Mouse (Mus musculus) limb, embryonic 14.5 days (tissue): Measurements from ENCODE around the gene Sergef. TPM values are rescaled to one million over a fixed set of nuclear protein-coding genes. Genes with fewer than 3 reads are reported as not detected.

Experiments
- ATAC-seq: fragments of 200-750 bp; cut with Nextera tagmentation; 2 replicates; pipeline ENCODE4 v1.8.0; 2017; ENCODE audit warnings: low read depth, moderate number of reproducible peaks, moderate TSS enrichment; ENCODE audit not compliant: low FRiP score
- DNase-seq: peaks from one replicate; pipeline ENCODE4 v3.0.0-alpha.2; 2015; ENCODE audit warnings: low spot score
- H3K27ac ChIP-seq: fragments of 300-500 bp; sonication (generic); replicated peaks from 2 replicates; pipeline ENCODE4 v1.5.1; 2014; ENCODE audit warnings: low read depth, mild to moderate bottlenecking, low read length, moderate library complexity, mixed read lengths
- H3K27me3 ChIP-seq: fragments of 300-500 bp; sonication (generic); 2 replicates; pipeline ENCODE4 v1.6.1; 2014; ENCODE audit warnings: low read length, mixed read lengths; ENCODE audit not compliant: control insufficient read depth, insufficient read depth
- H3K36me3 ChIP-seq: fragments of 300-500 bp; sonication (generic); 2 replicates; pipeline ENCODE4 v1.6.1; 2014; ENCODE audit warnings: mild to moderate bottlenecking, low read length, moderate library complexity, mixed read lengths; ENCODE audit not compliant: control insufficient read depth, insufficient read depth
- H3K4me1 ChIP-seq: fragments of 300-500 bp; sonication (generic); 2 replicates; pipeline ENCODE4 v1.6.1; 2014; ENCODE audit warnings: antibody characterized with exemption, low read length, mixed read lengths; ENCODE audit not compliant: control insufficient read depth, insufficient read depth
- H3K4me2 ChIP-seq: fragments of 300-500 bp; sonication (generic); replicated peaks from 2 replicates; pipeline ENCODE4 v1.6.1; 2014; ENCODE audit warnings: low read depth, mild to moderate bottlenecking, low read length, moderate library complexity; ENCODE audit not compliant: severe bottlenecking
- H3K4me3 ChIP-seq: fragments of 300-500 bp; sonication (generic); replicated peaks from 2 replicates; pipeline ENCODE4 v1.5.1; 2014; ENCODE audit warnings: low read length
- H3K9ac ChIP-seq: fragments of 300-500 bp; sonication (generic); 2 replicates; pipeline ENCODE4 v1.6.1; 2014; ENCODE audit warnings: mild to moderate bottlenecking, low read depth, low read length, moderate library complexity; ENCODE audit not compliant: severe bottlenecking
- H3K9me3 ChIP-seq: fragments of 300-500 bp; sonication (generic); 2 replicates; pipeline ENCODE4 v1.6.1; 2016; ENCODE audit warnings: low read length; ENCODE audit not compliant: control insufficient read depth
- POLR2A ChIP-seq: fragments of 200-500 bp; IDR thresholded peaks from 2 replicates; pipeline ENCODE4 v1.8.0; 2012; ENCODE audit warnings: inconsistent platforms, mild to moderate bottlenecking, moderate library complexity, borderline replicate concordance; ENCODE audit not compliant: insufficient read depth, insufficient read length; ENCODE audit errors: extremely low read depth
- WGBS: fragments of 180-500 bp; shearing (Covaris S2); extraction: QIAGEN DNeasy Blood & Tissue Kit; methylation state at CpG from one replicate; pipeline ENCODE4 v1.1.7; 2014; 5-methylcytosine and 5-hydroxymethylcytosine counted together
- polyA plus RNA-seq, 2 experiments: library from polyadenylated mRNA; depleted of rRNA in 1 of 2; stranded (reverse) in 1 of 2; unstranded in 1 of 2; fragments of >200 nt; fragmentation: Nextera tagmentation in 1 of 2; extraction: Ambion mirVana in 1 of 2; gene quantifications; 2 replicates each; pipeline versions ENCODE4 v1.2.1 to v1.2.3; 2012 to 2014

The Sergef gene
- polyA plus RNA-seq, 2 experiments = 12.2 to 12.8 TPM

- H3K27me3 ChIP-seq = no peaks in the 10 kb centered on the region
- no peak for TF ChIP-seq POLR2A
- no peak overlapping the region for H3K4me3 ChIP-seq
- no peak for ATAC-seq
- H3K4me1 ChIP-seq = no peaks in the 10 kb centered on the region
- WGBS = 48% methylated on average over 6 of the region's 6 CpGs
- H3K9me3 ChIP-seq = no peaks in the 10 kb centered on the region
- H3K36me3 ChIP-seq = no peaks in the 10 kb centered on the region
- no peak for DNase-seq
- no peak overlapping the region for H3K4me2 ChIP-seq
- H3K9ac ChIP-seq = no peak overlapping the region
- H3K27ac ChIP-seq = no peak overlapping the region
Measured at GRCm38 (mm10) chr7:46448922-46449645, 190.5 kb downstream of the Sergef start.

- no peaks in the 10 kb centered on the region for H3K36me3 ChIP-seq
- H3K27me3 ChIP-seq = no peaks in the 10 kb centered on the region
- H3K27ac ChIP-seq = no peak overlapping the region
- DNase-seq (no peak), ATAC-seq (no peak)
- H3K4me3 ChIP-seq = no peak overlapping the region
- H3K4me1 ChIP-seq = no peaks in the 10 kb centered on the region
- WGBS = 60% methylated on average over 9 of the region's 9 CpGs
- TF ChIP-seq POLR2A = no peak
- no peak overlapping the region for H3K9ac ChIP-seq
- no peak overlapping the region for H3K4me2 ChIP-seq
- no peaks in the 10 kb centered on the region for H3K9me3 ChIP-seq
Measured at GRCm38 (mm10) chr7:46447473-46448165, 192.0 kb downstream of the Sergef start.

DNA sequence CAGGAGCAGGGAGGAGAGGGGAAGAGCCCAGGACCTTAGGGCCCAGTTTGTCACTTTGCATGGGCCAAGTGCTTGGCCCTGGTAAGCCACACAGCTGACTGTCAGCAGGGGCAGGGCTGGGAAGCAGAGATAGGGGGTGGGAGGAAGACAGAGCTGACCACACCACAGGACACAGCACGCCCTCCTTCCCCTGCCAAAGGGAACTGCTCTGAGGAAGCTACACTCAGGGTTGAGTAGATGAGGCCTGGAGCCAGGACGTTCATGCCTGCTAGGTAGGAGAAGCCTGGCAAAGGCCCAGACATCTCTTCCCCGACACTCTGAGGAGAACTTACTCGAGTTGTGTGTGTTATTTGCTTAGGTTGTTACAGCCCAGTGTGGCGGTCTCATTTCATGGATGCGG, 193.7 kb downstream of the Sergef start:
- Histone ChIP-seq H3K27me3 (no peaks in the 10 kb centered on the region), H3K4me1 (no peaks in the 10 kb centered on the region), H3K4me3 (no peak overlapping the region), H3K9me3 (no peaks in the 10 kb centered on the region), H3K4me2 (no peak overlapping the region), H3K9ac (no peak overlapping the region), H3K36me3 (no peaks in the 10 kb centered on the region), H3K27ac (no peak overlapping the region)
- no peak for ATAC-seq
- no peak for DNase-seq
- TF ChIP-seq POLR2A = no peak
- WGBS = 77% methylated on average over 6 of the region's 6 CpGs

DNA sequence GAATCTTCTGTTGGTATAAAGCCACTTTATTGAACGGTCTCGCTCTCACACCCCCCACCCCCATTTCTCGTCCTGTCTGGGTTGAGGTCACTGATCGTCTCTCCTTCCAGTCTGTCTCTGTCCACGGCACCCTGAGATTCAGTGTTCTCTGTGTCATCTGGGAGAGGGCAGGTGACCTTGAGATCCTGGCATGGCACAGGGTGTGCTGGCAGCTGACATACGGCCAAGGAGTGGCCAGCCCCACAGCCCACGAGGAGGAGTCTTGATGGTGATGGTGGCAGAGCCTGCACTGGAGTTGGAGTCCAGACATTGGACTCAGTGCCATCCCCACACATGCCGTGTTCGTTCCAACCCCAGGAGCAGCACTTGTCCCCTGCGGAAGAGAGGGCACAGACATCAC, 196.4 kb downstream of the Sergef start:
- 82% methylated on average over 10 of the region's 10 CpGs for WGBS
- no peak for DNase-seq
- H3K9me3 ChIP-seq = no peaks in the 10 kb centered on the region
- no peak overlapping the region for H3K4me3 ChIP-seq
- no peak overlapping the region for H3K27ac ChIP-seq
- no peaks in the 10 kb centered on the region for H3K36me3 ChIP-seq
- H3K4me1 ChIP-seq = no peaks in the 10 kb centered on the region
- ATAC-seq = no peak
- no peaks in the 10 kb centered on the region for H3K27me3 ChIP-seq
- no peak overlapping the region for H3K4me2 ChIP-seq
- TF ChIP-seq POLR2A = no peak
- no peak overlapping the region for H3K9ac ChIP-seq

- Histone ChIP-seq H3K4me2 (no peak overlapping the region), H3K9me3 (no peaks in the 10 kb centered on the region), H3K27ac (no peak overlapping the region), H3K36me3 (no peaks in the 10 kb centered on the region), H3K27me3 (no peaks in the 10 kb centered on the region), H3K9ac (no peak overlapping the region), H3K4me3 (no peak overlapping the region), H3K4me1 (no peaks in the 10 kb centered on the region)
- ATAC-seq = no peak
- DNase-seq = no peak
- 27% methylated on average over 9 of the region's 9 CpGs for WGBS
- TF ChIP-seq POLR2A = no peak
Measured at GRCm38 (mm10) chr7:46438537-46439141, 201.0 kb downstream of the Sergef start.
